Mouse (Mus musculus): ENCODE data around the gene Cox7b. TPM values are rescaled to one million over a fixed set of nuclear protein-coding genes. Genes with fewer than 3 reads are reported as not detected.

Gene Cox7b
- total RNA-seq, 2 experiments from 2014 or later = 1,187 to 1,211 TPM

Other genes starting within 250 kb of the Cox7b start
- 100 to 1,000 TPM; 121 to 122 TPM for gene Atrx, start 86.3 kb upstream of the Cox7b start, total RNA-seq (2021)
- gene Magt1, start 3.8 kb upstream of the Cox7b start, total RNA-seq (2021) = 10 to 100 TPM; 44.6 to 44.7 TPM
- 10 to 100 TPM; 13.1 to 15.0 TPM for gene Atp7a, start 11.6 kb downstream of the Cox7b start, total RNA-seq (2021)
- gene Tlr13, start 127.5 kb downstream of the Cox7b start, total RNA-seq (2021) = under 1 TPM; 0.70 to 0.91 TPM
- 100 to 1,000 TPM; 670 to 689 TPM for gene Pgk1, start 171.4 kb downstream of the Cox7b start, total RNA-seq (2021)
- gene Taf9b, start 205.5 kb downstream of the Cox7b start, total RNA-seq (2021) = 10 to 100 TPM; 15.1 to 18.3 TPM
- gene Fnd3c2, start 239.7 kb downstream of the Cox7b start, total RNA-seq (2021) = not detected

Data from heart, postnatal 4 days (tissue).